Mouse (Mus musculus) heart, adult 10 weeks (tissue): ENCODE measurements around the gene Ctrb1. TPM values are rescaled to one million over a fixed set of nuclear protein-coding genes. Genes with fewer than 3 reads are reported as not detected.

ENCODE experiments used
- polyA plus RNA-seq: library from polyadenylated mRNA; stranded (reverse); fragments of 350-450 nt; fragmentation: Illumina TruSeq; extraction: RNeasy Lipid Tissue Mini Kit (QIAGEN cat#74804); gene quantifications from one replicate; pipeline ENCODE4 v1.2.3, GENCODE M21; 2014; ENCODE audit warnings: low read depth, low replicate concordance

The Ctrb1 gene
- polyA plus RNA-seq: not detected

GRCm38 (mm10) chr8:111690960-111691445 lies at the start of gene Ctrb1:
TSS of gene Ctrb1 (minus strand) at chr8:111691010.

GRCm38 (mm10) chr8:111643264-111644141 lies 47.3 kb downstream of the Ctrb1 start, which contains the start of gene Zfp1:
TSS of gene Zfp1 (plus strand) at chr8:111643401.

Other genes starting within 250 kb of the Ctrb1 start
- 5.8 TPM for gene Wdr59, start 168.9 kb downstream of the Ctrb1 start, polyA plus RNA-seq
- gene Znrf1, start 154.9 kb downstream of the Ctrb1 start, polyA plus RNA-seq: 57.5 TPM
- gene Ldhd, start 60.6 kb downstream of the Ctrb1 start, polyA plus RNA-seq: 48.5 TPM
- 11.2 TPM for gene Zfp1, start 47.6 kb downstream of the Ctrb1 start, polyA plus RNA-seq
- gene Bcar1, start 52.8 kb upstream of the Ctrb1 start, polyA plus RNA-seq: 14.6 TPM
- 55.0 TPM for gene Cfdp1, start 163.3 kb upstream of the Ctrb1 start, polyA plus RNA-seq
- gene Tmem170, start 185.7 kb upstream of the Ctrb1 start, polyA plus RNA-seq: 2.2 TPM
- gene Chst5, start 219.4 kb upstream of the Ctrb1 start, polyA plus RNA-seq: not detected
- 2.2 TPM for gene Tmem231, start 242.9 kb upstream of the Ctrb1 start, polyA plus RNA-seq
- gene Gabarapl2, start 249.7 kb upstream of the Ctrb1 start, polyA plus RNA-seq: 131 TPM